8 mouse cellular contexts compared by ENCODE assay signal in genomic region chr8:86843896-86844295, GRCm38 (mm10). TPM values are rescaled to one million over a fixed set of nuclear protein-coding genes. Genes with fewer than 3 reads are reported as not detected.
DNase-seq lines count a peak whose midpoint lies in the region; ATAC-seq and TF ChIP-seq lines count a peak whose summit lies in the region.

No protein-coding gene starts in this region.

- peak; percentile 52 for DNase-seq in heart, adult 8-10 months (ENCODE audit: low spot score)
- no peak for DNase-seq in heart, embryonic 10.5 days (ENCODE audit: low spot score)
- DNase-seq in cerebellum, postnatal 14 days = peak; percentile 76
- peak; percentile 36 to 38 for DNase-seq in heart, postnatal 36 days
- peak; percentile 20 for DNase-seq in right cerebral cortex, postnatal 14 days
- no peak for DNase-seq in urinary bladder, adult 18-20 months (ENCODE audit: low spot score in 2 of 2)

- no peak overlapping the region for H3K9ac ChIP-seq in liver, embryonic 12.5 days

- H3K36me3 ChIP-seq in heart, embryonic 10.5 days = peaks cover 91% of the 10 kb centered on the region
- H3K36me3 ChIP-seq in E14TG2a.4 (ENCODE audit: insufficient read depth, low read length) = peaks cover 97% of the 10 kb centered on the region
- peaks cover 76% of the 10 kb centered on the region for H3K36me3 ChIP-seq in liver, embryonic 12.5 days

- ATAC-seq in liver, embryonic 12.5 days = peak; percentile 18; the same call in 1 of the 2 replicates

- H3K4me3 ChIP-seq in heart, embryonic 10.5 days = no peak overlapping the region
- no peak overlapping the region for H3K4me3 ChIP-seq in E14TG2a.4 (replicated peaks; ENCODE audit: low read length)
- no peak overlapping the region for H3K4me3 ChIP-seq in liver, embryonic 12.5 days

- no peak overlapping the region for H3K4me2 ChIP-seq in liver, embryonic 12.5 days

- H3K9me3 ChIP-seq in heart, embryonic 10.5 days = no peaks in the 10 kb centered on the region
- H3K9me3 ChIP-seq in E14TG2a.4 (ENCODE audit: low read length) = no peaks in the 10 kb centered on the region
- H3K9me3 ChIP-seq in liver, embryonic 12.5 days (replicated peaks) = no peaks in the 10 kb centered on the region

- WGBS in heart, embryonic 10.5 days = 68% methylated on average over 8 of the region's 8 CpGs
- 75% methylated on average over 8 of the region's 8 CpGs for WGBS in liver, embryonic 12.5 days (ENCODE audit: insufficient replicate concordance)

- no peaks in the 10 kb centered on the region for H3K4me1 ChIP-seq in heart, embryonic 10.5 days
- H3K4me1 ChIP-seq in E14TG2a.4 (replicated peaks; ENCODE audit: low read depth, low read length) = peaks cover 96% of the 10 kb centered on the region
- H3K4me1 ChIP-seq in liver, embryonic 12.5 days = peaks cover 13% of the 10 kb centered on the region

- no peaks in the 10 kb centered on the region for H3K27me3 ChIP-seq in heart, embryonic 10.5 days (ENCODE audit: insufficient read depth, poor library complexity, severe bottlenecking)
- H3K27me3 ChIP-seq in E14TG2a.4 (ENCODE audit: insufficient read depth, low read length) = no peaks in the 10 kb centered on the region
- H3K27me3 ChIP-seq in liver, embryonic 12.5 days (replicated peaks) = no peaks in the 10 kb centered on the region

- TF ChIP-seq CTCF in E14TG2a.4 (conservative IDR thresholded peaks at IDR 0.05; ENCODE audit: low read length) = 0 out of 2 replicates have a peak, but pooled peaks have one; percentile 5

- no peak overlapping the region for H3K27ac ChIP-seq in heart, embryonic 10.5 days
- H3K27ac ChIP-seq in liver, embryonic 12.5 days = no peak overlapping the region

- intact Hi-C loops in heart, postnatal 36 days (cut with DNase I) = loop anchor here (1.0 to 5.0 kb wide), 3 partner anchors 58 to 202 kb away; no protein-coding TSS in a partner anchor

RNA-seq across cellular contexts. Expression of gene N4bp1, which starts 41.2 kb away (rescaled TPM):
- 10 to 100 TPM; 15.8 to 17.9 (median 16.3) TPM for total RNA-seq in heart, adult 8-10 months (2022)
- polyA plus RNA-seq in heart, embryonic 10.5 days (2016; fragmentation: Nextera tagmentation; extraction: Ambion mirVana) = 6.6 and 9.9 TPM in 2 replicates
- total RNA-seq in heart, postnatal 36 days (2021) = 10 to 100 TPM; 16.9 to 17.5 TPM
- 4.6 and 5.1 TPM in 2 replicates for polyA plus RNA-seq in liver, embryonic 12.5 days (2016; fragmentation: Nextera tagmentation; extraction: Ambion mirVana)

Comparison
In these comparisons a context has a peak if more than half of its experiments do, and no peak if none do; other contexts are left out.
1. DNase-seq: peak in heart, adult 8-10 months (single experiment), cerebellum, postnatal 14 days (2 of 2), heart, postnatal 36 days (2 of 2) and right cerebral cortex, postnatal 14 days (single experiment); none in heart, embryonic 10.5 days (single experiment) and urinary bladder, adult 18-20 months (0 of 2).